Mouse (Mus musculus): ENCODE measurements around the gene Arpc3.

DNA sequence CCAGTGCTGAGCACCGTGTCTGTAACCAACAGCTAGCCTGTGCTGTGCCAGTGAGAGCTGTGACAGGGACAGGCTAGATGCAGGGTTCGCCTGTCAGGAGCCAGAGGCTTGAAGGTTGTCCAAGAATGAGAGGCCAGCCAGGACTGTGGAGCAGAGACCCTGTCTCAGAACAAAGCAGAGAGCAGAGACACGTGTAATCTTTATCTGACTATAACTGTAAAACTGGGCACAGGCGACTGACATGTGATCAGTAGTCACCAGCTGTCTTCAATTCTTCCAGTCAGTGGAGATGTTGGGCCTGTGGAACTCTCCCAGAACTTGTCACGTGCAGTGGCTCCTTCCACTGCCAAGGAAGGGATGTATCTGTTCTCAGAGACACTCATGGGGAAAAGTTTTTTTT, 11.1 kb downstream of the Arpc3 start:
- TF ChIP-seq POLR2A (IDR thresholded peaks at IDR 0.05; ENCODE audit: borderline replicate concordance, control insufficient read depth, low read depth, low read length) (no peak), CTCF (IDR thresholded peaks at IDR 0.05; ENCODE audit: control insufficient read depth, insufficient read depth, low read length) (no peak)

Measured in bone marrow, adult 2 months (tissue).